Mouse (Mus musculus) midbrain, embryonic 11.5 days (tissue): ENCODE measurements around the gene Anxa6. TPM values are rescaled to one million over a fixed set of nuclear protein-coding genes. Genes with fewer than 3 reads are reported as not detected.

Source experiments
- ATAC-seq: fragments of 200-750 bp; cut with Nextera tagmentation; 2 replicates; pipeline ENCODE4 v1.8.0; 2017; ENCODE audit warnings: moderate TSS enrichment, moderate library complexity; ENCODE audit not compliant: low FRiP score
- DNase-seq: peaks from one replicate; pipeline ENCODE4 v3.0.0; 2015; ENCODE audit warnings: low spot score; ENCODE audit errors: missing footprints
- H3K27ac ChIP-seq: fragments of 300-500 bp; sonication (generic); 2 replicates; pipeline ENCODE4 v1.5.1; 2014; ENCODE audit warnings: low read depth, low read length
- H3K27me3 ChIP-seq: fragments of 300-500 bp; sonication (generic); 2 replicates; pipeline ENCODE4 v1.6.1; 2014; ENCODE audit warnings: mild to moderate bottlenecking, low read length, moderate library complexity, mixed read lengths; ENCODE audit not compliant: control insufficient read depth, insufficient read depth
- H3K36me3 ChIP-seq: fragments of 300-500 bp; sonication (generic); 2 replicates; pipeline ENCODE4 v1.6.1; 2014; ENCODE audit warnings: mild to moderate bottlenecking, low read length, moderate library complexity, mixed read lengths; ENCODE audit not compliant: control insufficient read depth, insufficient read depth
- H3K4me1 ChIP-seq: fragments of 300-500 bp; sonication (generic); 2 replicates; pipeline ENCODE4 v1.6.1; 2014; ENCODE audit warnings: low read length; ENCODE audit not compliant: control insufficient read depth, insufficient read depth
- H3K4me2 ChIP-seq: fragments of 300-500 bp; sonication (generic); 2 replicates; pipeline ENCODE4 v1.6.1; 2014; ENCODE audit warnings: mild to moderate bottlenecking, moderate library complexity
- H3K4me3 ChIP-seq: fragments of 300-500 bp; sonication (generic); 2 replicates; pipeline ENCODE4 v1.5.1; 2014; ENCODE audit warnings: low read depth, low read length
- H3K9ac ChIP-seq: fragments of 300-500 bp; sonication (generic); 2 replicates; pipeline ENCODE4 v1.6.1; 2014; ENCODE audit warnings: low read length
- H3K9me3 ChIP-seq: fragments of 300-500 bp; sonication (generic); 2 replicates; pipeline ENCODE4 v1.6.1; 2016; ENCODE audit warnings: low read length; ENCODE audit not compliant: control insufficient read depth
- WGBS: fragments of 180-500 bp; shearing (Covaris S2); extraction: QIAGEN DNeasy Blood & Tissue Kit; methylation state at CpG from one replicate; pipeline ENCODE4 v1.1.7; 2014; 5-methylcytosine and 5-hydroxymethylcytosine counted together
- polyA plus RNA-seq: library from polyadenylated mRNA; unstranded; fragments of >200 nt; fragmentation: Nextera tagmentation; extraction: Ambion mirVana; gene quantifications from 2 replicates; pipeline ENCODE4 v1.2.1, GENCODE M21; 2014

Gene Anxa6
- polyA plus RNA-seq, 1 experiment from 2014 or later = 71.2 TPM

DNA sequence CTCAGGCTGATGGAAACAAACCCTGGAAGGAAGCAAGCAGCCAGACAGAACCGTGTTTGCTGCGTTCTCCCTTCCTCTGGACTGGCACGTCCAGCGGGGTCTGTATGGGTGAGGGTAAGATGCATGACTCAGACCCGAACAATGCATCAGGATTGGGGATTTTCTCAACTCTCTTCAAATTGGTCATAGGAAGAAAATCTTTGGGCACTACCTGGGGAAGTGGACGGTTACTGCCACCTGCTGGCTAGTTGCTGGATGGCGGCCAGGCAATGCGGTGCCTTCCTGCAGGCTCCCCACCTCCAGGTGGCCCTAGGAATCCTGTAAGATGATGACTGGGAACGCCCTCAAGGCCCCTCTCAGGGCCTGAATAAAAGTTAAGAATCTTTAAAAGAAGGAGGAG, 6.3 kb upstream of the Anxa6 start:
- Histone ChIP-seq H3K4me2 (no peak overlapping the region), H3K36me3 (no peaks in the 10 kb centered on the region), H3K4me3 (no peak overlapping the region), H3K4me1 (no peaks in the 10 kb centered on the region), H3K9me3 (no peaks in the 10 kb centered on the region), H3K27me3 (no peaks in the 10 kb centered on the region; the same call in 1 of the 2 replicates), H3K9ac (no peak overlapping the region), H3K27ac (no peak overlapping the region)
- DNase-seq (peak; percentile 98), ATAC-seq (0 out of 2 replicates have a peak, but pooled peaks have one; percentile 40)
- 8% methylated on average over 9 of the region's 9 CpGs for WGBS

DNA sequence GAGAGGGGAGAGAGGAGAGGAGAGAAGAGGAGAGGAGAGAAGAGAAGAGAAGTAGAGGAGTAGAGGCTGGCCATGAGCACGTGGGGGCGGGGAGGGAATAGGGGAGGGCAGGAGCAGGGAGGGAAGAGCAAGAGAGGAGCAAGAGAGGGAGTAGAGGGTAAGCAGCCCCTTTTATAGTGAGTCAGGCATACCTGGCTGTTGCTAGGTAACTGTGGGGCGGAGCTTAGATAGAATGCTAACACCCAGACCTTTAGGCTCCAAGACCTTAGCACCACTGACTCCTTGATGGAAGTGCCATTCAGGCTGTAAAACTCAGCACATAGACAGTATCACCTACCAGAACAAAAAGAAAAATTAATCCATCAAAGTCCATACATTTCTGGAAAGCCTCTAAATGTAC, 3.4 kb upstream of the Anxa6 start:
- Histone ChIP-seq H3K9me3 (no peaks in the 10 kb centered on the region), H3K36me3 (no peaks in the 10 kb centered on the region), H3K4me1 (no peaks in the 10 kb centered on the region; the same call in 1 of the 2 replicates), H3K9ac (no peak overlapping the region), H3K27me3 (peaks cover 6% of the 10 kb centered on the region), H3K4me3 (no peak overlapping the region), H3K27ac (no peak overlapping the region), H3K4me2 (no peak overlapping the region)
- WGBS = 23% methylated on average over 3 of the region's 3 CpGs
- ATAC-seq = no peak
- DNase-seq = no peak

DNA sequence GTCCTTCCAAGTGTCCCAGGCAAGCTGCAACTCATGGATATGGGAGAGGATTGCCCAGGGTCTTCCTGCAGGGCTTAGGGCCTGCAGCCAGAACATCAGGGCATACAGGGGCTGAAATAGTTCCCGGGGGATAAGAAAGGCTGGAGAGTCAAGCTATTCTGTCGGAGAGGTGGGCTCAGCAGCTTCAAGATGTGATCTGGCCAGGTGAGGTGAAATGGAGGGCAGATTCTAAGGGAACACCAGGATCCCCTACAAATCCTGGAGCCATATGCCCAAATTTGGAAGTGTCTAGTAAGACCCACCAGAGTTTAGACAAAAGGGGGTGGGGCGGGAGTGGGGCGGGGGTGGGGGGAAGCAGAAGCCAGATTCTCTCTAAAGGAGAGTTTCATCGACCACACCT, 959 bp downstream of the Anxa6 start:
- ATAC-seq (no peak), DNase-seq (no peak)
- no peaks in the 10 kb centered on the region; the same call in 1 of the 2 replicates for H3K4me1 ChIP-seq
- H3K36me3 ChIP-seq = no peaks in the 10 kb centered on the region
- H3K27ac ChIP-seq = no peak overlapping the region
- H3K27me3 ChIP-seq = peaks cover 6% of the 10 kb centered on the region
- peak overlapping the region; percentile 6 for H3K4me2 ChIP-seq
- 41% methylated on average over 5 of the region's 5 CpGs for WGBS
- H3K9ac ChIP-seq = no peak overlapping the region
- no peaks in the 10 kb centered on the region for H3K9me3 ChIP-seq
- H3K4me3 ChIP-seq = peak overlapping the region; percentile 36; the same call in 1 of the 2 replicates

DNA sequence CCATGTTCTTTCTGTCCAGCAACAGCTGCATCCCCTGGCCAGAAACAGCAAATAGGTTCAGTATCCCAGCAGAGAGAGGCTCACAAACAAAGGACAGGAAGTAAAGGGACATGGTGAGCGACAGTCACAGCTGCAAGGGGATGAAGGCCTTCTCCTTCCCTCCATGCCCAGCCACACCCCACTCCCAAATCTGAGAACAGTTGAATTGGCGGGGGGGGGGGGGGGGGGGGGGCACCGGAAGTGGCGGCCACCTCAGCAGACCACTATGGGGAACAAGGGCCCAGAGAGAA, 1.3 kb downstream of the Anxa6 start:
- WGBS = 38% methylated on average over 1 of the region's 4 CpGs
- H3K9ac ChIP-seq = no peak overlapping the region

DNA sequence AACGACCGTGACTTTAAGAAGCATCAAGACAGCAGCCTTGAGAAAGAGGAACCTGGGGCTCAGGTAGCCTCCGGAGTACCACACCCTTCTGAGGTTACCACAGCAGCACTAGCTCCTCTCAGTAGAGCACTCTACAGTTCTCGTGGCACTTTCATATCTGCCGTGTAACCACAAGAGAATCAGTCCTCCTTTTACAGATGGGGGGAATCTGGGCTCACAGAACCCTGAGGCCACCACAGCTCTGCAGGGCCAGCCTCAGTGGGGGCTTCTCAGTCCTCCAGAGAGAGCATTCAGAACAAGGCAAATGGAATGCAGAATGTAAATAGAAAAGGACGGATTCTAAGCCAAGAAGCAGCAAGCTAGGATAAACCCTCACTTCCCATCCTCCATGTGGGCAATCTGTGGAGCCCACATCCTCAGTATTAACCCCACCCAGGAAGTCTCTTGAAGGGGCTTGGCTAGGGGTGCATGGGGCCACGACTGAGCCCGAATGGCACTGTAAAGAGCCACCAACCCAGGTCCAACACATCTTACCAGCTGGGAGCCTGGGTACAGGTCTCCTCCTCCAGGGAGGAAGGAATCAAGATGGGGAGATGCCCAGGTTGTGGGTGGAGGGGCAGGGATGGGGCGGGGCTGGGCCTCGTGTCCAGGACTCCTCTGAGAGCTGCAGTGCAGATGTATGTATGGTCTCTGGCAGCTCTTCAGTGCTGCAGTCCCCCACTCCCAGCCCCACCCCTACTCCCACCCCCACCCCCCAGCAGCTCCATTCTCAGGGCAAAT, 1.8 kb downstream of the Anxa6 start:
- no peaks in the 10 kb centered on the region for H3K9me3 ChIP-seq
- H3K36me3 ChIP-seq = no peaks in the 10 kb centered on the region
- no peak overlapping the region for H3K4me3 ChIP-seq
- DNase-seq = no peak
- H3K4me1 ChIP-seq = no peaks in the 10 kb centered on the region; the same call in 1 of the 2 replicates
- H3K27me3 ChIP-seq = peaks cover 6% of the 10 kb centered on the region
- H3K4me2 ChIP-seq = no peak overlapping the region
- 57% methylated on average over 10 of the region's 10 CpGs for WGBS
- H3K9ac ChIP-seq = no peak overlapping the region
- ATAC-seq = peak; percentile 31; the same call in 1 of the 2 replicates
- no peak overlapping the region for H3K27ac ChIP-seq

More for the DNA sequence above, 1.3 kb downstream of the Anxa6 start:
- no peak for DNase-seq
- H3K4me1 ChIP-seq = no peaks in the 10 kb centered on the region; the same call in 1 of the 2 replicates
- H3K27ac ChIP-seq = no peak overlapping the region
- no peak overlapping the region for H3K4me3 ChIP-seq
- H3K36me3 ChIP-seq = no peaks in the 10 kb centered on the region
- no peak for ATAC-seq
- peak overlapping the region; percentile 6; the same call in 1 of the 2 replicates for H3K4me2 ChIP-seq
- peaks cover 6% of the 10 kb centered on the region for H3K27me3 ChIP-seq
- no peaks in the 10 kb centered on the region for H3K9me3 ChIP-seq

DNA sequence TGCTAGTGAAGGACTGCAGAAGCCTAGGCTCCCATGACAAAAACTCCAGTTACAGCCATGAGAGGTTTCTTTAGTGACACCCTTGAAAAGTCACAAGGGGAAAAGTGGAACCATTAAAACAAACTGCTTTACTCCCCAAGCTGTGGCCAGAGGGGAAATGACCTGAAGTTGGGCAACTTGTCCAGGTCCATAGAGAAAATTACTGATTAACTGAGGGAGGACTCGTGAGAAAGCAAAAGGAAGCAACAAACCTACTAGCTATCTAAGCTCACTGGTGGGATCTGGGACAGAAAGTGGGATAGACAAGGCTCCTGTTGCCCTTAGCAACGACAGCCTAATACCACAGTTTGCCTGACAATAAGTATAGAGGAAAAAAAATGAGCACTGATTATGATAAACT, 4.7 kb downstream of the Anxa6 start:
- 74% methylated on average over 2 of the region's 2 CpGs for WGBS
- DNase-seq (no peak), ATAC-seq (no peak)
- no peak overlapping the region for H3K27ac ChIP-seq
- no peak overlapping the region for H3K4me2 ChIP-seq
- peaks cover 4% of the 10 kb centered on the region for H3K27me3 ChIP-seq
- no peaks in the 10 kb centered on the region for H3K36me3 ChIP-seq
- H3K4me1 ChIP-seq = peaks cover 4% of the 10 kb centered on the region
- H3K9me3 ChIP-seq = no peaks in the 10 kb centered on the region
- H3K4me3 ChIP-seq = no peak overlapping the region
- H3K9ac ChIP-seq = no peak overlapping the region

DNA sequence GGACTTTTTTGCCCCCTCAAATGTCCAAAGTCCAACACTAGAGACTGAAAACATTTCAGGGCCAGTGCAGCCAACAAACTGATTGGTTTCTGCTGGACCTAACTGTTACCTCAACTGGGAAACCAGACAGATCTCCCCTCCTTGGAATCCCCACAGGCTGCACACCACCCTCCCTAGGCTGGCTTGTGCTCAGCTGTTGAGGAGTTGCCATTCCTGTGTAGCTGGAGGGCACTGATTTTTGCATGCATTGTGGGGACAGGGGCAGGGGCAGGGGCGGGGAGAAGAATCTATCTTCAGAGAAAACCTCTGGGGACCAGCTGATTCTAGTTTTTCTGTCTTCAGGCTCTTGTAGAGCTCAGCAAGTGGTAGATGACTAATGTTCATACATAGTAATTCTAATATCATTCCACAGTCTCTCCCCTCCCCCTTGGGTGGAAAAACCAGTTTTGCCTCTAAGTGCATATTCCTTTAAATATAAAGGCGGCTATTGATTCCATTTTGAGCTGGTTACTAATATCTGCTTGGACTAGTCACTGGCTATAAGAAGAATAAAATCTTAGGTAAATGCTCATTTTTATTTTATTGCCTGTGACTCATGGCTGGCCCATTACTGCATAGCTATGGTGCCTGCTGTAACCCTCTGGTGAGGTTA, 5.9 kb downstream of the Anxa6 start:
- WGBS = 78% methylated on average over 2 of the region's 2 CpGs
- no peak for DNase-seq
- H3K27ac ChIP-seq = no peak overlapping the region

DNA sequence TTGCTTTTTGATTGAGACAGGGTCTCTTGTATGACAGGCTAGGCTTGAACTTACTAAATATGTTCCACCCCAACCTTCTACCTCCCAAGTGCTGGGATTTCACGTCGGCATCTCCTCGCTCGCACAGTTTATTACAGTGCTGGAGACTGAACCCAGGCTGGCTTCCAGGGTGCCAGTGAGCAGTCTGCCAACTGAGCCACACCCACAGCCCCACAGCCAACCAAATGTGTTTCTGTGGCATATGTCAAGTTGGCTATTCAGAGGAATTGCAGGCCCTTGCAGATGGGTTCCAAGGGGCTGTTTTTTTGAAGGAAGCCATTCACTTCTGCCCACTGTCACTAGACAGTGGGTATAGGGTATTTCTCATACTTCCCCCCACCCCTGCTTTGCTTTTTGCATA, 7.3 kb downstream of the Anxa6 start:
- peaks cover 21% of the 10 kb centered on the region for H3K4me1 ChIP-seq
- 95% methylated on average over 4 of the region's 4 CpGs for WGBS
- H3K27ac ChIP-seq = no peak overlapping the region
- H3K4me2 ChIP-seq = no peak overlapping the region
- no peak overlapping the region for H3K4me3 ChIP-seq
- H3K9ac ChIP-seq = no peak overlapping the region
- DNase-seq = no peak
- H3K9me3 ChIP-seq = no peaks in the 10 kb centered on the region
- no peak for ATAC-seq
- H3K36me3 ChIP-seq = no peaks in the 10 kb centered on the region
- H3K27me3 ChIP-seq = no peaks in the 10 kb centered on the region

More for the DNA sequence above, 5.9 kb downstream of the Anxa6 start:
- Histone ChIP-seq H3K4me1 (peaks cover 16% of the 10 kb centered on the region), H3K9me3 (no peaks in the 10 kb centered on the region), H3K36me3 (no peaks in the 10 kb centered on the region), H3K4me3 (no peak overlapping the region), H3K9ac (no peak overlapping the region), H3K4me2 (no peak overlapping the region), H3K27me3 (no peaks in the 10 kb centered on the region)
- ATAC-seq = no peak

DNA sequence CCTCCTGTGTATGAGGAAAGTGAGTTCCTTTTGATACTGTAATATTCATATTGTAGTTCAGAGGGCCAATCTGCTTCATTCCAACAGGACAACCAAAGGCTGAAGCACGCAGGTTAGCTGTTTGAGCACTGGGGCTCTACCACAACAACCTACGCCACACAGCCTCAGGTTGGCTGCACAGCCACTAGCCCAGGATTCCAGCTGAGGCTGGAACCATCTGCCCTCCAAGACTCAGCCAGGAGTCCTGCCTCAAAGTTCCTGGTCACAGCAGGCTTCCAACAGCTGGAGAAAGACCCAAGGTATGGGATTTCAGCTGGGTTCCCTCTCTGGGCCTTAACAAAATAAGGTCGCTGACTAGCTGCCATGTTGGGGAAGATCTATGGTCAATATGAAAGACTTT, 9.7 kb downstream of the Anxa6 start:
- Histone ChIP-seq H3K4me1 (peaks cover 21% of the 10 kb centered on the region), H3K27ac (peak overlapping the region; percentile 54), H3K27me3 (no peaks in the 10 kb centered on the region), H3K4me2 (peak overlapping the region; percentile 29; the same call in 1 of the 2 replicates), H3K9ac (peak overlapping the region; percentile 45; the same call in 1 of the 2 replicates), H3K36me3 (no peaks in the 10 kb centered on the region), H3K9me3 (no peaks in the 10 kb centered on the region), H3K4me3 (no peak overlapping the region)
- WGBS = 81% methylated on average over 3 of the region's 3 CpGs
- ATAC-seq (no peak), DNase-seq (no peak)
